Mouse (Mus musculus): ENCODE data around the gene Mras. TPM values are rescaled to one million over a fixed set of nuclear protein-coding genes. Genes with fewer than 3 reads are reported as not detected.

Mras gene
- 6.1 and 6.9 TPM in 2 replicates for polyA plus RNA-seq (2015; fragmentation: Nextera tagmentation; extraction: Ambion mirVana)

GRCm38 (mm10) chr9:99437031-99437764 lies at the start of gene Mras:
Gene Mras, minus strand, starts transcription at chr9:99437381.

GRCm38 (mm10) chr9:99451161-99451560 lies 14.0 kb upstream of the Mras start, which contains the start of gene Nme9:
Gene Nme9, plus strand, starts transcription at chr9:99451475.

GRCm38 (mm10) chr9:99357921-99358692 lies 79.1 kb downstream of the Mras start, which contains the start of gene Esyt3:
Gene Esyt3, minus strand, starts transcription at chr9:99358557.

Other genes with a start within 250 kb of the Mras start
- gene Faiml, start 200.1 kb downstream of the Mras start, polyA plus RNA-seq (2015; fragmentation: Nextera tagmentation; extraction: Ambion mirVana): not detected in 2 replicates
- gene Cep70, start 194.0 kb downstream of the Mras start, polyA plus RNA-seq (2015; fragmentation: Nextera tagmentation; extraction: Ambion mirVana): 33.3 and 36.5 TPM in 2 replicates
- gene Esyt3, start 78.8 kb downstream of the Mras start, polyA plus RNA-seq (2015; fragmentation: Nextera tagmentation; extraction: Ambion mirVana): 0.40 and 0.52 TPM in 2 replicates
- 0.16 and 0.19 TPM in 2 replicates for gene Nme9, start 14.1 kb upstream of the Mras start, polyA plus RNA-seq (2015; fragmentation: Nextera tagmentation; extraction: Ambion mirVana)
- 12.2 and 13.6 TPM in 2 replicates for gene Armc8, start 131.5 kb upstream of the Mras start, polyA plus RNA-seq (2015; fragmentation: Nextera tagmentation; extraction: Ambion mirVana)
- 24.0 and 26.0 TPM in 2 replicates for gene Dbr1, start 138.4 kb upstream of the Mras start, polyA plus RNA-seq (2015; fragmentation: Nextera tagmentation; extraction: Ambion mirVana)
- not detected in 2 replicates for gene A4gnt, start 175.1 kb upstream of the Mras start, polyA plus RNA-seq (2015; fragmentation: Nextera tagmentation; extraction: Ambion mirVana)
- 3.4 and 6.3 TPM in 2 replicates for gene Dzip1l, start 192.1 kb upstream of the Mras start, polyA plus RNA-seq (2015; fragmentation: Nextera tagmentation; extraction: Ambion mirVana)